Mouse (Mus musculus) liver, embryonic 14.5 days (tissue): ENCODE measurements at regions not wholly inside any gene's neighbourhood (a gene's known extent, or its start where the extent isn't known, plus 50 kb on each side); places are given as distances from the start of the nearest gene placed in this dataset.

Source experiments
- ATAC-seq: fragments of 200-750 bp; cut with Nextera tagmentation; 2 replicates; pipeline ENCODE4 v1.8.0; 2017; ENCODE audit warnings: moderate number of reproducible peaks, mild to moderate bottlenecking, moderate library complexity; ENCODE audit not compliant: insufficient read depth
- DNase-seq, 3 experiments: peaks; one replicate each; pipeline ENCODE4 v3.0.0-alpha.2; 2012 to 2013; ENCODE audit warnings: low read depth in 3 of 3, low spot score in 3 of 3
- H3K27ac ChIP-seq: fragments of 300-500 bp; sonication (generic); 2 replicates; pipeline ENCODE4 v1.5.1; 2014; ENCODE audit warnings: moderate library complexity, mild to moderate bottlenecking, control low read depth, inconsistent platforms
- H3K27me3 ChIP-seq: fragments of 300-500 bp; sonication (generic); 2 replicates; pipeline ENCODE4 v1.6.1; 2014; ENCODE audit warnings: mild to moderate bottlenecking, low read length, moderate library complexity; ENCODE audit not compliant: control insufficient read depth, insufficient read depth
- H3K36me3 ChIP-seq: fragments of 300-500 bp; sonication (generic); replicated peaks from 2 replicates; pipeline ENCODE4 v1.6.1; 2014; ENCODE audit warnings: low read depth; ENCODE audit not compliant: control insufficient read depth, insufficient read depth
- H3K4me1 ChIP-seq, 2 experiments: fragments of 200-500 bp in 1 of 2; fragments of 300-500 bp in 1 of 2; sonication (generic) in 1 of 2; replicated peaks; 2 replicates each; pipeline ENCODE4 v1.6.1; 2012 to 2014; ENCODE audit warnings: antibody characterized with exemption in 1 of 2, inconsistent platforms in 1 of 2, low read length in 1 of 2; ENCODE audit not compliant: control insufficient read depth in 2 of 2, insufficient read depth in 2 of 2
- H3K4me2 ChIP-seq: fragments of 300-500 bp; sonication (generic); 2 replicates; pipeline ENCODE4 v1.6.1; 2014; ENCODE audit warnings: low read depth, mild to moderate bottlenecking, control low read depth, moderate library complexity
- H3K4me3 ChIP-seq, 2 experiments: fragments of 200-500 bp in 1 of 2; fragments of 300-500 bp in 1 of 2; sonication (generic) in 1 of 2; 2 replicates each; pipeline ENCODE4 v1.5.1; 2012 to 2014; ENCODE audit warnings: low read depth in 2 of 2, low read length in 2 of 2, mild to moderate bottlenecking in 2 of 2, control low read depth in 1 of 2, inconsistent platforms in 1 of 2, moderate library complexity in 1 of 2; ENCODE audit not compliant: insufficient read depth in 1 of 2
- H3K9ac ChIP-seq: fragments of 300-500 bp; sonication (generic); replicated peaks from 2 replicates; pipeline ENCODE4 v1.6.1; 2014; ENCODE audit warnings: mild to moderate bottlenecking, control low read depth, moderate library complexity
- H3K9me3 ChIP-seq: fragments of 300-500 bp; sonication (generic); 2 replicates; pipeline ENCODE4 v1.6.1; 2016; ENCODE audit warnings: low read length, mixed read lengths; ENCODE audit not compliant: control insufficient read depth
- CTCF ChIP-seq: IDR thresholded peaks from 2 replicates; pipeline ENCODE4 v1.5.1; 2016; ENCODE audit warnings: antibody characterized with exemption, low read depth, control low read depth
- EP300 ChIP-seq: IDR thresholded peaks from 2 replicates; pipeline ENCODE4 v1.6.1; 2016; ENCODE audit warnings: antibody characterized with exemption, low read depth
- WGBS: fragments of 180-500 bp; shearing (Covaris S2); extraction: QIAGEN DNeasy Blood & Tissue Kit; methylation state at CpG from one replicate; pipeline ENCODE4 v1.1.7; 2014; ENCODE audit not compliant: insufficient replicate concordance; 5-methylcytosine and 5-hydroxymethylcytosine counted together

DNA sequence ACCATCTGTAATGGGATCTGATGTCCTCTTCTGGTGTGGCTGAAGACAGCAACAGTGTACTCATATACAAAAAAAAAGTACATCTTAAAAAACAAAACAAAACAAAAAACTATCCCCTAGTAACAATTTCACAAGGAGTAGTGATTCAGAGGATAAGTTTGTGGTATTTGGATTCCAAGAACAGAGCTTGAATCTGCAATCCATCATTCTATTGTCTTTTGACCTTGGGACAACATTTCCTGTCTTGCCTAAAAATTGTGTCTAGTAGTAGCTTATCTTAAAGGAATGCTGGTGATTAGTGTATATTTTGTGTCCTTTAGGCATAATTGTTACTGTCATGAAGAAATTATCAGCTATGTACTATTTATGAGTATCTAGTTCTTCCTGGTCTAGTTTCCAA lies 404.1 kb upstream of the Nr5a2 start:
- H3K27ac ChIP-seq: no peak overlapping the region
- H3K9me3 ChIP-seq: no peaks in the 10 kb centered on the region
- H3K4me3 ChIP-seq: no peak overlapping the region
- H3K4me1 ChIP-seq: no peaks in the 10 kb centered on the region
- no peak overlapping the region for H3K4me2 ChIP-seq
- no peaks in the 10 kb centered on the region for H3K27me3 ChIP-seq
- H3K36me3 ChIP-seq: no peaks in the 10 kb centered on the region
- TF ChIP-seq CTCF (no peak), EP300 (no peak)
- H3K9ac ChIP-seq: no peak overlapping the region
- ATAC-seq (no peak), DNase-seq (no peak)

DNA sequence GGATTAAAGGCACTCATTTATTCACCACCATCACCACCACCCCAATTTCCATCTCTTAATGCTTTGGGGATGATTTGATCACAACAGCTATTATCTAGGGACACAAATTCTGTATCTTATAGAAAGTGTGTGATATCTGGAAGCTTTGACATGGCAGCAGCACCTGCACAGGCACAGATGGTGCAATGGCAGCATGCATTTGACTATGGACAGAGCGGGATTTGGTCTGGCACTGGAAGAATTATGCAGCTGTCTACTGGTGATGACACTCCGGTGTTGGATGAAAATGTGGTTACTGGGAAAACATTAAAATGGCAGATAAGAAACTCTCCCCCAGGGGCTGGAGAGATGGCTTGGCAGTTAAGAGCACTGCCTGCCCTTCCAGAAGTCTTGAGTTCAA lies 403.7 kb upstream of the Nr5a2 start:
- no peak for DNase-seq
- H3K27me3 ChIP-seq: no peaks in the 10 kb centered on the region
- H3K9ac ChIP-seq: no peak overlapping the region
- no peak overlapping the region for H3K27ac ChIP-seq
- no peaks in the 10 kb centered on the region for H3K4me1 ChIP-seq
- H3K36me3 ChIP-seq: no peaks in the 10 kb centered on the region
- no peak for TF ChIP-seq CTCF
- no peak for TF ChIP-seq EP300
- no peak overlapping the region for H3K4me3 ChIP-seq
- 68% methylated on average over 2 of the region's 2 CpGs for WGBS
- no peak overlapping the region for H3K4me2 ChIP-seq
- no peaks in the 10 kb centered on the region for H3K9me3 ChIP-seq
- no peak for ATAC-seq

DNA sequence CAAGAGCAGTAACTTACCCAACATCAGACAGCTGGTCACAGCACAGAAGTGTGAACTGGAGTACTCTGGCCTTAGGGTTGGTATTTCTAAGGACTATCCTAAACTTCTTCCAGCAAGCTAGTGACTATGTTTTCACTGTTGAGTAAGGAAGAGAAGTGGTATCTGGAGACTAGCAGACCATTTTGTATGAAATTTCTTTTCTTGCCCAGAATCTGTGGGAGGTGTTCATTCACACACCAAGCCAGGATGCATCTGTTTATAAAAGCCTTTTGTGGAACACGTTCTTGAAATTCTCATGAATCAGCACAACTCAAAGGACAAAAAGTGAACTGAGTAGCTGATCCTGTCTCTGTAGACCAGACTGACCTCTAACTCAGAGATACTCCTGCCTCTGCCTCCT lies 403.3 kb upstream of the Nr5a2 start:
- Histone ChIP-seq H3K27me3 (no peaks in the 10 kb centered on the region), H3K9me3 (no peaks in the 10 kb centered on the region), H3K4me3 (no peak overlapping the region), H3K9ac (no peak overlapping the region), H3K36me3 (no peaks in the 10 kb centered on the region), H3K27ac (no peak overlapping the region), H3K4me2 (no peak overlapping the region), H3K4me1 (no peaks in the 10 kb centered on the region)
- TF ChIP-seq CTCF (no peak), EP300 (no peak)
- 27% methylated on average over 1 of the region's 1 CpGs for WGBS
- no peak for DNase-seq
- ATAC-seq: no peak

DNA sequence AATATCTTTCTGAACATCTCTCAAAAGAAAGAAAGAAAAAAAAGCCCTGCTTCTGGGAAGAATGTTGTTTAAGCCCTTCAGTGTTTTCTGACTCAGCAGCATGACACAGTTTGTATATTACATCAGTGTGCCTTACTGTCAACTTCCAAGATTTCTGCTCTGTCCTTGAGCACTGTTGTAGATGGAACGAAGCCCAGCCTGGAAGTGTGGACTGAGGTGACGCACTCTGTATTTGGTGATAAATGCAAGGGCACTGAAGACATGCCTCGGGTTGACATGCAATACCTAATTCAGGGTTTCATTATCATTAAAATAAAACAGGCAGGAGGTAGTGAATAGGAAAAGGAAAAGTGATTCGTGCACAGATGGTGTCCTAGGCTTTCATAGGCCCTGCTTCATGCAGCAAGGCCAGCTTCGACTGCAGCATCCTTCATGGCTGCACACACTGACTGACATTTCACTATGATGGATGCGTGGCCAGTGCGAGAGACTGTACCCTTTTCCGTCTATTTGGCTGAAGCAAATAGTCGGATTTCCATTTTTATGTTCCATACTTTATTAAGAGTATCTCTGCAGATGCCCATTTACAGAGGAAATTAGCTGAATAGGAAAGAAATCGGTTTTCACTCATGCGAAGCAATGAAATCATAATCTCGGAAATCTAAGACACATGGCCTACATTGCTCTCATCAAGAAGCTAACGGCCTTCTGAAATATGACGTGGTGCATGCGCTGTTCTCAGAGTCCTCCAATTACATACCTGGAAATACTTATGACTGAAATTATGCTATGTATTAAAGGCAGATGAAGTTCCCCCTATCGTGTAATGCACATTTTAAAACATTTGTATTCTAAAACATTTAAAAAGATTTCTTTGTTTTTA lies 400.7 kb upstream of the Nr5a2 start:
- no peak overlapping the region for H3K4me2 ChIP-seq
- H3K4me1 ChIP-seq: no peaks in the 10 kb centered on the region
- 72% methylated on average over 16 of the region's 16 CpGs for WGBS
- H3K27me3 ChIP-seq: no peaks in the 10 kb centered on the region
- no peaks in the 10 kb centered on the region for H3K36me3 ChIP-seq
- no peak for TF ChIP-seq EP300
- no peak for TF ChIP-seq CTCF
- DNase-seq (no peak), ATAC-seq (no peak)
- H3K4me3 ChIP-seq: no peak overlapping the region
- H3K9ac ChIP-seq: no peak overlapping the region
- H3K27ac ChIP-seq: no peak overlapping the region
- H3K9me3 ChIP-seq: no peaks in the 10 kb centered on the region

DNA sequence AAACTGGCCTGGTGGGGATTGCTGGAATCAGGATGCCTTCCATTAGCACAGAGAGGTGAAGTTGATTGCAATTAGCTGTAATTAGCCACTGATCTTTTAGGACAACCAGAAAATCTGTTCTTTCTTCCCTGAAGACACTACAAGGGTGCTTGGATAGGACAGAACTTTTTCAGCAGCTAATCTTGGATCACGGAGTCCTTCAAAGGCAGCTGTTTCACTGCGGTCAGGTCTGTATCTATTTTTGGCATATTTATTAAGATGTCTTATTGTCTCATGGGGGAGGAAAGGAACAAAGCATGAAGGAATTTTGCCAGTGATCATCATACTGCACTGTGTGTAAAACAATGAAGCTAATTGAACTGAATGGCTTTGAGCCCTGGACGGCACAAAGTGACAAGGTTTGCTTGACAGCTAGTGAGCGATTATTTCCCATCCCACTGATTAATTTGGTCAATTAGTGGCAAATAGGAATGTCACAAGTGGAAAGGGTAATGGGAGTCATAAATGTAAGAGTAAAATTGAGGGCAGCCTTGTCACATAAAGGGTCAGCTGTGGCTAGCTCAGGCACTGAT lies 395.8 kb upstream of the Nr5a2 start:
- Histone ChIP-seq H3K36me3 (no peaks in the 10 kb centered on the region), H3K4me2 (no peak overlapping the region), H3K9ac (no peak overlapping the region), H3K9me3 (no peaks in the 10 kb centered on the region), H3K4me3 (no peak overlapping the region), H3K27me3 (no peaks in the 10 kb centered on the region), H3K27ac (no peak overlapping the region), H3K4me1 (no peaks in the 10 kb centered on the region)
- no peak for TF ChIP-seq CTCF
- no peak for TF ChIP-seq EP300
- 74% methylated on average over 4 of the region's 4 CpGs for WGBS
- DNase-seq (no peak), ATAC-seq (no peak)
